Mouse (Mus musculus) midbrain, embryonic 16.5 days (tissue): Measurements from ENCODE around the gene Btbd35f23. TPM values are rescaled to one million over a fixed set of nuclear protein-coding genes. Genes with fewer than 3 reads are reported as not detected.
"Not testable (repeated sequence)": the region's sequence is repeated elsewhere in the genome, so short reads cannot be mapped to it uniquely, and the experiment has no call there.

Experiments
- ATAC-seq: fragments of 200-750 bp; cut with Nextera tagmentation; 2 replicates; pipeline ENCODE4 v1.8.0; 2017; ENCODE audit warnings: moderate TSS enrichment
- H3K27ac ChIP-seq: fragments of 300-500 bp; sonication (generic); 2 replicates; pipeline ENCODE4 v1.5.1; 2014; ENCODE audit warnings: mild to moderate bottlenecking, low read length, mixed read lengths
- H3K27me3 ChIP-seq: fragments of 300-500 bp; sonication (generic); 2 replicates; pipeline ENCODE4 v1.6.1; 2014; ENCODE audit warnings: low read depth, low read length, mixed read lengths; ENCODE audit not compliant: control insufficient read depth, insufficient read depth
- H3K36me3 ChIP-seq: fragments of 300-500 bp; sonication (generic); 2 replicates; pipeline ENCODE4 v1.6.1; 2014; ENCODE audit warnings: mild to moderate bottlenecking, low read length, moderate library complexity, mixed read lengths; ENCODE audit not compliant: control insufficient read depth, insufficient read depth
- H3K4me1 ChIP-seq: fragments of 300-500 bp; sonication (generic); 2 replicates; pipeline ENCODE4 v1.6.1; 2014; ENCODE audit warnings: mild to moderate bottlenecking, low read length, mixed read lengths; ENCODE audit not compliant: control insufficient read depth, insufficient read depth
- H3K4me2 ChIP-seq: fragments of 300-500 bp; sonication (generic); 2 replicates; pipeline ENCODE4 v1.6.1; 2014; ENCODE audit warnings: mild to moderate bottlenecking, low read length, mixed read lengths
- H3K4me3 ChIP-seq: fragments of 300-500 bp; sonication (generic); 2 replicates; pipeline ENCODE4 v1.5.1; 2014; ENCODE audit warnings: low read depth, mild to moderate bottlenecking, low read length, moderate library complexity, mixed read lengths
- H3K9ac ChIP-seq: fragments of 300-500 bp; sonication (generic); 2 replicates; pipeline ENCODE4 v1.6.1; 2014; ENCODE audit warnings: low read depth, low read length, mixed read lengths
- H3K9me3 ChIP-seq: fragments of 300-500 bp; sonication (generic); replicated peaks from 2 replicates; pipeline ENCODE4 v1.6.1; 2014; ENCODE audit warnings: mild to moderate bottlenecking, low read length, mixed read lengths; ENCODE audit not compliant: control insufficient read depth, poor library complexity, severe bottlenecking
- WGBS: fragments of 180-500 bp; shearing (Covaris S2); extraction: QIAGEN DNeasy Blood & Tissue Kit; methylation state at CpG from one replicate; pipeline ENCODE4 v1.1.7; 2014; 5-methylcytosine and 5-hydroxymethylcytosine counted together
- polyA plus RNA-seq: library from polyadenylated mRNA; unstranded; fragments of >200 nt; fragmentation: Nextera tagmentation; extraction: Ambion mirVana; gene quantifications from 2 replicates; pipeline ENCODE4 v1.2.1, GENCODE M21; 2015

Gene Btbd35f23
- polyA plus RNA-seq, result not detected in 2 replicates

DNA sequence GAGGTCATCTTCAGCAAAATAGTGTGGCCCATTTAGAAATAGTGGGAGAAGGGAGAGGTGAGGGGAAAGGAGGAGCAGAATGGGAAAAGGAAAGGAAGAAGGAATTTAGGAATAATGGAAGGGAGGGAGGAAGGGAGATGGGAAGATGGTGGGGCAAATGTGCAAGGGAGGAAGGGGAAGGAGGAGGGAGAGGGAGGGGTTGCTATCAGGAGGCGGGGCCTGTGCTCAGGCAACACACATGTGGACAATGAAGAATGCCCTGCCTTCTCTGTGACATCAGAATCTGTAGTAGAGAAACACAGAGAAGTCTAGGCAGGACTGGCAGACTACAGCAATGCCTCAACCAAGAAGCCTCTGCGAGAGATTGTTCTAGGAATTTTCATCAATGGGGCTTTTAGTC is at the start of gene Btbd35f23:
Btbd35f23 (plus strand) TSS at position 301 of the 400 bp plus-strand sequence.
- not testable (repeated sequence) for H3K36me3 ChIP-seq, H3K4me3 ChIP-seq, H3K4me1 ChIP-seq, H3K9ac ChIP-seq, H3K9me3 ChIP-seq, H3K27ac ChIP-seq, ATAC-seq, H3K4me2 ChIP-seq, H3K27me3 ChIP-seq
- WGBS, result 79% methylated on average over 1 of the region's 2 CpGs

Other genes starting within 250 kb of the Btbd35f23 start
- gene Btbd35f24, start 119.0 kb downstream of the Btbd35f23 start, polyA plus RNA-seq, result not detected in 2 replicates